Mouse (Mus musculus): ENCODE measurements around the gene Cldn5.

Gene Cldn5

GRCm38 (mm10) chr16:18785025-18785424, 8.4 kb downstream of the Cldn5 start:
- in situ Hi-C loops (cut with MboI; ENCODE audit: low sequenced_read_pairs) = no loop called here

- in situ Hi-C loops (cut with MboI; ENCODE audit: low sequenced_read_pairs) = no loop called here
Observed at GRCm38 (mm10) chr16:18785485-18785884, 8.8 kb downstream of the Cldn5 start.

GRCm38 (mm10) chr16:18786652-18787051, 10.0 kb downstream of the Cldn5 start:
- in situ Hi-C loops (cut with MboI; ENCODE audit: low sequenced_read_pairs) = no loop called here

- in situ Hi-C loops (cut with MboI; ENCODE audit: low sequenced_read_pairs) = no loop called here
Observed at GRCm38 (mm10) chr16:18788627-18789406, 12.2 kb downstream of the Cldn5 start.

GRCm38 (mm10) chr16:18795223-18795899, 18.7 kb downstream of the Cldn5 start:
- in situ Hi-C loops (cut with MboI; ENCODE audit: low sequenced_read_pairs) = no loop called here

- in situ Hi-C loops (cut with MboI; ENCODE audit: low sequenced_read_pairs) = no loop called here
Observed at GRCm38 (mm10) chr16:18796645-18797044, 20.0 kb downstream of the Cldn5 start.

GRCm38 (mm10) chr16:18798151-18798550, 21.5 kb downstream of the Cldn5 start:
- in situ Hi-C loops (cut with MboI; ENCODE audit: low sequenced_read_pairs) = no loop called here

GRCm38 (mm10) chr16:18798841-18799240, 22.2 kb downstream of the Cldn5 start:
- in situ Hi-C loops (cut with MboI; ENCODE audit: low sequenced_read_pairs) = no loop called here

- in situ Hi-C loops (cut with MboI; ENCODE audit: low sequenced_read_pairs) = no loop called here
Observed at GRCm38 (mm10) chr16:18805746-18806145, 29.1 kb downstream of the Cldn5 start.

GRCm38 (mm10) chr16:18809001-18809400, 32.4 kb downstream of the Cldn5 start:
- in situ Hi-C loops (cut with MboI; ENCODE audit: low sequenced_read_pairs) = no loop called here

- in situ Hi-C loops (cut with MboI; ENCODE audit: low sequenced_read_pairs) = no loop called here
Observed at GRCm38 (mm10) chr16:18811032-18811431, 34.4 kb downstream of the Cldn5 start.

GRCm38 (mm10) chr16:18811468-18812384, 35.1 kb downstream of the Cldn5 start, which contains the start of the genes Ufd1 and Cdc45:
Gene Ufd1 (plus strand): TSS chr16:18811779.
Gene Cdc45 (minus strand): TSS chr16:18811987.
- in situ Hi-C loops (cut with MboI; ENCODE audit: low sequenced_read_pairs) = no loop called here

GRCm38 (mm10) chr16:18812385-18812910, 35.8 kb downstream of the Cldn5 start:
- in situ Hi-C loops (cut with MboI; ENCODE audit: low sequenced_read_pairs) = no loop called here

GRCm38 (mm10) chr16:18822356-18822755, 45.7 kb downstream of the Cldn5 start:
- in situ Hi-C loops (cut with MboI; ENCODE audit: low sequenced_read_pairs) = no loop called here

GRCm38 (mm10) chr16:18822925-18823324, 46.3 kb downstream of the Cldn5 start:
- in situ Hi-C loops (cut with MboI; ENCODE audit: low sequenced_read_pairs) = no loop called here

Measured in CH12F3 (cell line).